Mouse (Mus musculus) heart, postnatal 0 days (tissue): ENCODE measurements at regions not wholly inside any gene's neighbourhood (a gene's known extent, or its start where the extent isn't known, plus 50 kb on each side); places are given as distances from the start of the nearest gene placed in this dataset.

ENCODE experiments used
- CTCF ChIP-seq: IDR thresholded peaks from 2 replicates; pipeline ENCODE4 v1.5.1; 2016; ENCODE audit warnings: antibody characterized with exemption, control low read depth, low read depth
- EP300 ChIP-seq: IDR thresholded peaks from 2 replicates; pipeline ENCODE4 v1.6.1; 2016; ENCODE audit warnings: antibody characterized with exemption, low read depth

- no peak for TF ChIP-seq CTCF
- TF ChIP-seq EP300 = no peak
Observed at GRCm38 (mm10) chr16:87245441-87245840, 108.5 kb upstream of the N6amt1 start.
